ENCODE assay signal across 10 mouse cellular contexts in genomic region chr9:82814536-82814935, GRCm38 (mm10). TPM values are rescaled to one million over a fixed set of nuclear protein-coding genes. Genes with fewer than 3 reads are reported as not detected.
DNase-seq lines count a peak whose midpoint lies in the region; ATAC-seq and TF ChIP-seq lines count a peak whose summit lies in the region.
"Had no signal": no experiment of that assay in that cellular context is flagged by ENCODE, and none has a peak within 500 bp of the region (broad histone marks: within the 10 kb centered on the region; RNA-seq: fewer than 3 reads in every experiment).

No protein-coding gene starts in this region.

- WGBS in embryonic facial prominence, embryonic 11.5 days, result 58% methylated on average over 3 of the region's 3 CpGs
- 63% methylated on average over 3 of the region's 3 CpGs for WGBS in embryonic facial prominence, embryonic 10.5 days
- WGBS in midbrain, embryonic 16.5 days, result 46% methylated on average over 3 of the region's 3 CpGs

- no peak overlapping the region for H3K4me3 ChIP-seq in embryonic facial prominence, embryonic 11.5 days (ENCODE audit: low read depth, low read length)
- no peak overlapping the region for H3K4me3 ChIP-seq in embryonic facial prominence, embryonic 10.5 days
- no peak overlapping the region for H3K4me3 ChIP-seq in midbrain, embryonic 16.5 days (ENCODE audit: low read depth, low read length)
- H3K4me3 ChIP-seq: embryonic facial prominence, embryonic 15.5 days; limb, embryonic 13.5 days had no signal

- CTCF ChIA-PET in Patski (lab: Charles Lee), result interaction anchor here (1.2 to 2.0 kb wide), 2 partner anchors 9 to 26 kb away, joined by 4 to 6 read pairs; no protein-coding TSS in a partner anchor

- no peak overlapping the region for H3K4me2 ChIP-seq in embryonic facial prominence, embryonic 11.5 days (ENCODE audit: low read depth, low read length)
- no peak overlapping the region for H3K4me2 ChIP-seq in midbrain, embryonic 16.5 days (ENCODE audit: low read length)
- H3K4me2 ChIP-seq: embryonic facial prominence, embryonic 15.5 days; limb, embryonic 13.5 days had no signal

- H3K27me3 ChIP-seq in embryonic facial prominence, embryonic 11.5 days (ENCODE audit: control insufficient read depth, insufficient read depth, low read length), result no peaks in the 10 kb centered on the region
- no peaks in the 10 kb centered on the region for H3K27me3 ChIP-seq in embryonic facial prominence, embryonic 10.5 days (replicated peaks; ENCODE audit: low read depth, poor library complexity, severe bottlenecking)
- H3K27me3 ChIP-seq in Patski, result peaks cover 24% of the 10 kb centered on the region
- H3K27me3 ChIP-seq in midbrain, embryonic 16.5 days (ENCODE audit: control insufficient read depth, insufficient read depth, low read depth, low read length), result no peaks in the 10 kb centered on the region
- H3K27me3 ChIP-seq: embryonic facial prominence, embryonic 15.5 days; limb, embryonic 13.5 days had no signal

- DNase-seq in embryonic facial prominence, embryonic 11.5 days (ENCODE audit: low spot score), result peak; percentile 26
- DNase-seq in embryonic facial prominence, embryonic 10.5 days (ENCODE audit: low spot score), result no peak
- peak; percentile 18 to 24 for DNase-seq in left cerebral cortex, postnatal 14 days (ENCODE audit: low spot score in 2 of 2)
- DNase-seq in left cerebral cortex, adult 8-10 months (ENCODE audit: low spot score in 2 of 2), result no peak
- no peak for DNase-seq in Patski (ENCODE audit: low read depth, low spot score)
- DNase-seq in thymus, postnatal 10 days (ENCODE audit: low spot score in 2 of 2), result no peak
- no peak for DNase-seq in ovary, postnatal 10 days (ENCODE audit: low spot score)

- H3K9me3 ChIP-seq in embryonic facial prominence, embryonic 11.5 days (replicated peaks; ENCODE audit: control insufficient read depth, low read length), result no peaks in the 10 kb centered on the region
- H3K9me3 ChIP-seq in embryonic facial prominence, embryonic 10.5 days, result no peaks in the 10 kb centered on the region
- H3K9me3 ChIP-seq in midbrain, embryonic 16.5 days (replicated peaks; ENCODE audit: control insufficient read depth, low read length, poor library complexity, severe bottlenecking), result no peaks in the 10 kb centered on the region
- H3K9me3 ChIP-seq: embryonic facial prominence, embryonic 15.5 days; limb, embryonic 13.5 days had no signal

- no peaks in the 10 kb centered on the region for H3K36me3 ChIP-seq in embryonic facial prominence, embryonic 11.5 days (replicated peaks; ENCODE audit: control insufficient read depth, insufficient read depth, low read depth, low read length)
- H3K36me3 ChIP-seq in embryonic facial prominence, embryonic 10.5 days (replicated peaks), result no peaks in the 10 kb centered on the region
- no peaks in the 10 kb centered on the region for H3K36me3 ChIP-seq in midbrain, embryonic 16.5 days (ENCODE audit: control insufficient read depth, insufficient read depth, low read length)
- H3K36me3 ChIP-seq: embryonic facial prominence, embryonic 15.5 days; limb, embryonic 13.5 days had no signal

- no peak overlapping the region for H3K27ac ChIP-seq in embryonic facial prominence, embryonic 11.5 days (replicated peaks; ENCODE audit: low read depth, low read length)
- no peak overlapping the region for H3K27ac ChIP-seq in embryonic facial prominence, embryonic 10.5 days (replicated peaks)
- H3K27ac ChIP-seq in midbrain, embryonic 16.5 days (ENCODE audit: low read length), result no peak overlapping the region
- H3K27ac ChIP-seq: embryonic facial prominence, embryonic 15.5 days; limb, embryonic 13.5 days had no signal

- peak; percentile 63 for TF ChIP-seq CTCF in Patski (IDR thresholded peaks at IDR 0.05)

- in situ Hi-C loops in Patski (cut with MboI; ENCODE audit: low pct_unique_long_range_greater_than_20kb), result no loop called here

- no peaks in the 10 kb centered on the region for H3K4me1 ChIP-seq in embryonic facial prominence, embryonic 11.5 days (ENCODE audit: control insufficient read depth, insufficient read depth, low read length)
- no peaks in the 10 kb centered on the region for H3K4me1 ChIP-seq in embryonic facial prominence, embryonic 10.5 days
- H3K4me1 ChIP-seq in midbrain, embryonic 16.5 days (ENCODE audit: control insufficient read depth, insufficient read depth, low read length), result no peaks in the 10 kb centered on the region
- H3K4me1 ChIP-seq: embryonic facial prominence, embryonic 15.5 days; limb, embryonic 13.5 days had no signal

- ATAC-seq in embryonic facial prominence, embryonic 11.5 days (replicated peaks; ENCODE audit: insufficient number of reproducible peaks, low FRiP score, low TSS enrichment, low read depth), result no peak
- ATAC-seq in Patski, result no peak
- ATAC-seq in midbrain, embryonic 16.5 days, result 0 out of 2 replicates have a peak, but pooled peaks have one; percentile 67

- H3K9ac ChIP-seq in embryonic facial prominence, embryonic 11.5 days (replicated peaks; ENCODE audit: low read length), result no peak overlapping the region
- H3K9ac ChIP-seq in midbrain, embryonic 16.5 days (ENCODE audit: low read depth, low read length), result no peak overlapping the region
- H3K9ac ChIP-seq: embryonic facial prominence, embryonic 15.5 days; limb, embryonic 13.5 days had no signal

- intact Hi-C loops in left cerebral cortex, postnatal 14 days (cut with DNase I), result loop anchor here (10.0 kb wide), 1 partner anchor 1180 kb away; the partner anchor contains the start of gene Htr1b

- POLR2A ChIA-PET in Patski (lab: Charles Lee), result no interaction called here

RNA-seq across cellular contexts. Expression of gene Irak1bp1, which starts 14.8 kb away (rescaled TPM):
- 34.2 and 38.3 TPM in 2 replicates for polyA plus RNA-seq in embryonic facial prominence, embryonic 11.5 days (2014; fragmentation: Nextera tagmentation; extraction: Ambion mirVana)
- polyA plus RNA-seq in embryonic facial prominence, embryonic 10.5 days (2016; fragmentation: Nextera tagmentation; extraction: Ambion mirVana), result 21.1 and 23.0 TPM in 2 replicates
- 10 to 100 TPM; 21.3 to 24.9 TPM for total RNA-seq in left cerebral cortex, postnatal 14 days (2021)
- total RNA-seq in left cerebral cortex, adult 8-10 months (2022), result 10 to 100 TPM; 15.0 to 17.6 (median 16.6) TPM
- 27.8 TPM for polyA plus RNA-seq in Patski (2021)
- polyA plus RNA-seq in midbrain, embryonic 16.5 days (2015; fragmentation: Nextera tagmentation; extraction: Ambion mirVana), result 35.3 and 38.6 TPM in 2 replicates

Comparison
In these comparisons a context has a peak if more than half of its experiments do, and no peak if none do; other contexts are left out.
1. DNase-seq: peak in embryonic facial prominence, embryonic 11.5 days (single experiment) and left cerebral cortex, postnatal 14 days (2 of 2); none in embryonic facial prominence, embryonic 10.5 days (single experiment), left cerebral cortex, adult 8-10 months (0 of 2), Patski (single experiment), thymus, postnatal 10 days (0 of 2) and ovary, postnatal 10 days (single experiment).